Mouse (Mus musculus): ENCODE results near the gene Aven.
"Not testable (repeated sequence)": the region's sequence is repeated elsewhere in the genome, so short reads cannot be mapped to it uniquely, and the experiment has no call there.

The Aven gene

DNA sequence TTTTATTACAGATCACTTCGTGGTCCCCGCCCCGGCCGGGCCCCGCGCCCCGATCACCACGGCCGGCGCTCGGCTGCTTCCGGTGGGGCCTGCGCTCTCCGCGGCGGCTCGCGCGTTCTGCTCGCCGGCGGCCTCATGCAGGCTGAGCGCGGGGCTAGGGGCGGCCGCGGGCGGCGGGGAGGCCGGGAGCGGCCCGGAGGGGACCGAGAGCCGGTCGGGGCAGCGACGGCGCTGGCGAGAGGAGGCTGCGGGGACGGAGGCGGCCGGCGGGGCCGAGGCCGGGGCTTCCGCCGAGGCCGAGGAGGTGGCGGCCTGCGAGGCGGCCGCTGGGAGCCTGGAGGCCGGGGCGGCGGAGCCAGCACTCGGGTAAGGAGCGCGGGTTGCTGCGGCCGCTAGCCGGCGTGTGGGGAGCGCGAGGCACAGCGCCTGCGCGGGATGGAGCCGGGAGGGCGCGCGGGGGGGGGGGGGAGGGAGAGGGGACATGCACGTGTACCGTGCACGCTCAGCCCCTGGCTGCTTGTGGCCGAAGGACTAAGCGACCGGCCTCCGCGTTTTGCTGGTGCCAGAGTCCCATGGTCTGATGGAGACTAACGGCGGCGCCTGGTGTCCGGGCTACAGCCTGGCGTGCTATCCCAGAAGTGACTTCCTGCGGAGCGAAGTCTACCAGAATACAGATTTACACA, at the start of gene Aven:
Gene Aven (plus strand): TSS at position 109 of the 683 bp plus-strand sequence.
- peak; percentile 93 to 94 for DNase-seq

DNA sequence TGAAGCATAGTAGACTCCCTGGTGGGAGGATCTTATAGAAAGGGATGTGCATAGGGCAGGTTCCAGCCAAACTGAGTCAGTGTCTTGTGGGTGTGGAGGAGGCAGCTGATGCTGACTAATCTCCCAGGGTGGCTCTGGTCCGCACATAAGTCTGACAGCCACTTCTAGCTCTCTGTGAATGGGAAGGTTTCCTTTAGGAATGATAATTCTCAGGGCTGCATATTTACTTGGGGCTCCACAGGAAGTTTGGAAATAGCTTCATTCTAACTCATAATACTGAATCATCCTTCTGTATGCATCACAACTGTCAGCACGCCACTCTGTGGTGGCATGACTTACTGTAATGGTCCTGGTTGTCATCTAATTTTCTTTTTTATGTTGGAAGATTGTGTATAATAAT, 49.3 kb upstream of the Aven start:
- DNase-seq, result no peak

GRCm38 (mm10) chr2:112445511-112445910, 47.3 kb upstream of the Aven start:
- DNase-seq, result no peak

DNA sequence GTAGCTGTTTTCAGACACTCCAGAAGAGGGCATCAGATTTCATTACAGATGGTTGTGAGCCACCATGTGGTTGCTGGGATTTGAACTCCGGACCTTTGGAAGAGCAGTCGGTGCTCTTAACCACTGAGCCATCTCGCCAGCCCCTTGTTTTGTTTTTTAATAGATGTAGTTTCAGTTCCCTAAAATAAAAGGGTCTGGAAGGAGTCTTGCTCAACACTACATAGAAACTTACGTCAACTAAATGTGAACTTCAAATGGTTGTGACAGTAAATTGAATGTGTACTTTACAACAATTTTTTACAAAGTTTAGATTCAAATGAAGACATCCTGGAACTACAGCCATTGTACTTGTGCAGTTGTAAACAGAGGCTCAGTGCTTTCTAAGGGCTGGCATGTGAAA, 44.7 kb upstream of the Aven start:
- not testable (repeated sequence) for DNase-seq

DNA sequence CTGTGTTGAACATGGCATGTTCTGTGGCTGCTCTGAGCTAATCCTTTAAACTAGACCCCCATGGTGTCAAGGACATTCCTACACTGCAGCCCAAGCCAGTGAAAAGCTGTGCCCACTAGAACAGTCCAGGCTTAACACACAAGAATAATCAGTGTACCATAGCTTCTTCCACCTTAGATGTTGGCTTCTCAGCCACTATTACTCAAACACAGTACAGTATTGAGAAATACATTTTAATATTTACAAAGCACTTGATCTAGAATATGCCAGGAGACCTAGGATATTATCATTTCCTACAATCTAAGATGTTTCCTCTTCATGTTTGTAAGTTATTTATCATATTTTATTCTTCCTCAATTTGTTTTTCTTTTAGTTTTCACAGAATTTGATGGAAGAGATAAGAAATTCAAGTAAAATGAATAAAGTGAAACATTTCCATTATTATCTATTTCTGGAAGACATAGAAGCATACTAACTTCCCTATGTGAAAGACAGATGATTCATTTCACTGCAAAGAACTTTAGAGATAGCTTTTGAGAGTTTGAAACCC, 44.2 kb upstream of the Aven start:
- no peak for DNase-seq

- peak; percentile 19 to 56 for DNase-seq
Observed at GRCm38 (mm10) chr2:112449597-112450296, 43.0 kb upstream of the Aven start.

- not testable (repeated sequence) for DNase-seq
Observed at GRCm38 (mm10) chr2:112452513-112452912, 40.3 kb upstream of the Aven start.

DNA sequence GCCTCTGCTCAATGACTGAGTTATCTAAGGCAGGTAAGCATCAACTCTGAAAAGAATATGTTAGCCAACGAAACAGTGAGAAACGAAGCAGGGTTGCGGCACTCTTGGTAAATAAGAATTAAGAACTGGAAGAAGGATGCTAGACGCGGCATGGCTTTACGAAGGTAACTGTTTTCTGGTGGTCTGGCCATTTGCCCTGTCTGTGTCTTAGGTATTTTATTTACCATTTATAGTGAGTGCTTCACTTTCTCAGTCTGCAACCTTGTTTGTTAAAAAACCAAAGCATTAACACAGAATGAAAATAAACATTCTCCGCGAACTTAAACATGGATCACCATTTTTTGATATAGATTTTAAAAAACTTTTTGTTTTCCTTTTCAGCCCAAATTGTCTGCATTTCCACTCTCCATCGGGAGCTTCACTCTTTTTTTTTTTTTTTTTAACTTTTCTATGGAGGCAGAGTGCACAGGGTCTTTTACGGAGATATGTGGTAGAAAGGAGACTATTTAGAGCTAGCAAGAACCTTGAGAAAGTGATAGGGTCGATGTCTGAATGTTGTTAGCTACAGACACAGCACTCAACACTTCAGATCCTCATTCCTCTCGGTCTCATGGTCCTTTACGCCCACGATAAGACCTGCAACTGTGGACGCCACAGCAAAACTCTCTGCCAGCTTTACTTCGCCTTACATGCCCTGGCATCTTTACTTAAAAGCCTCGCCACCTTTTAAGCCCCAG, 38.5 kb upstream of the Aven start:
- no peak for DNase-seq

DNA sequence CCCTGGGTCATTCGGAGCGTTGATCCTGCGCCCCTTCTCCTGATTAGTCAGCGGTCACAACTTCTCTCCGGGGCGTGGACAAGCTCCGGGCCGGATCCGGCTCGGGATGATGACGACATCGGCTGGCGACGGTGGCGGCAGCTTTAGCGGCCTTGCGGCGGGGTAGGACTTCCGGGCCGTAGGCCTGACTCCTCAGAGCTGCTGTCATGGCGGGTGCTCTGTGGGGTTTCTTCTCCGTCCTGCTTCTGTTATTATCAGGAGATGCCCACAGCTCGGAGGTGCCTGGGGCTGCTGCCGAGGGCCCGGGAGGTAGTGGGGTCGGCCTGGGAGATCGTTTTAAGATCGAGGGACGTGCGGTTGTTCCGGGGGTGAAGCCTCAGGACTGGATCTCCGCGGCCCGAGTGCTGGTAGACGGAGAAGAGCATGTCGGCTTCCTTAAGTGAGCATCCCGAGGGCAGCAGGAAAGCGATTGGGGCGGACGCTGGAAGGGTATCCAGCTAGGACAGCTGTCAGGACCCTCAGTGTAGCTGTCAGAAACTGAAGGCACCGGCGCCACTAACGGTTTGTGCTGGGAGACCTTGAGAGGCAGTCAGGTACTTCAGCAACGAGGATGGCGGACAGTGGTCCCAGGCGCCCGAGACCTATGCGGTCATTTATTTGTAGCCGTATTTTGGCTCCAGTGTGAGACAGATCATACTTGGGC, 37.8 kb upstream of the Aven start, which contains the start of gene Emc7:
Gene Emc7 (plus strand): TSS at position 136 of the 703 bp plus-strand sequence.
- peak; percentile 99 to 100 for DNase-seq

DNA sequence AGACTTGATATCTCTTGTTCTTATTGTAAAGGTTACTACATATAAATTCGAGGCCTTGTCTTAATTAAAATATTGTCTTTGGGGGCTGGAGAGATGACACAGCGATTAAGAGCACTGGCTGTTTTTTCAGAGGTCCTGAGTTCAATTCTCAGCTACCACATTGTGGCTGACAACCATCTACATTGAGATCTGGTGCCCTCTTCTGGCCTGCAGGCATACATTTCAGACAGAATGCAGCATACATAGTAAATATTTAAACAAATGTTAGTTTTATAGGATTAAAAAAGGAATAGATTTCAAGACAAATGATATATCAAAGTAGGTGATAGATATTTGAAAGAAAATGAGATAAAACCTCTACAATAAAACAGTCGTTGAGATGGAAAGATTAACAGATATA, 32.2 kb upstream of the Aven start:
- DNase-seq, result no peak

- DNase-seq, result no peak
Observed at GRCm38 (mm10) chr2:112469542-112469941, 23.2 kb upstream of the Aven start.

GRCm38 (mm10) chr2:112470961-112471381, 21.8 kb upstream of the Aven start:
- DNase-seq, result no peak

GRCm38 (mm10) chr2:112472076-112472475, 20.7 kb upstream of the Aven start:
- peak in 1 of 2 experiments; percentile 33 for DNase-seq

DNA sequence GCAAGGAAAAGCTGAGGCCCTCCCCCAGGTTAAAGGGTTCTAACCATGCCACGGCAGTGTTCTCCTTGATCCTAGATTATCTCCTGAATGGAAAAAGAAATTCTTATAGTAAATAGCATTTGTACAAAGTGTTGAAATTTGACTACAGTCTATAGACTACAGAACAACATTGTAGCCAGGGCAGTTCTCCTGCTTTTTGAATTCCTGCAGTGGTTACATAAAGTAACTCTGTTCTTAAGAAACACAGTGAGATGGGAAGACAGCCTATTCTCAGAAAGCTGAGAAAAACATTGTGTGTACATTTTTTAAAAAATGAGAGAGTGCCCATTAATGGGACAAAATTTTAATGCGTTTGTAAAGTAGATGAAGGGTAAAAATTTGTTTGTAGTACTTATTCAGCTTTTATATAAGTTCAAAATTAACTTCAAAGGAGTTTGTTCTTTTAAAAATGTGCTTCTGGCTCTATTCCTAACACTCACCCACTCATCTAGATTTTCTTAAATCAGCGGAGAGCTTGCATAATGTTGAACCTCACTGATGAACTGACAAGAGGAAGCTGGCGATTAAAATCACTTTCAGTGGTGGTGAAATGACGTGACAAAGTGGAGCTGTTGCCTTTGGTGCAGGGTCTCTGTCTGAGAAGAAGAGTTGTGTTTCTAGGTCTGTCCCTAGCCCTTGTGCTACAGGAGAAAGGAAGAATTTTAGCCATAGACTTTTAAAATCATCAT, 17.6 kb upstream of the Aven start:
- no peak for DNase-seq

DNA sequence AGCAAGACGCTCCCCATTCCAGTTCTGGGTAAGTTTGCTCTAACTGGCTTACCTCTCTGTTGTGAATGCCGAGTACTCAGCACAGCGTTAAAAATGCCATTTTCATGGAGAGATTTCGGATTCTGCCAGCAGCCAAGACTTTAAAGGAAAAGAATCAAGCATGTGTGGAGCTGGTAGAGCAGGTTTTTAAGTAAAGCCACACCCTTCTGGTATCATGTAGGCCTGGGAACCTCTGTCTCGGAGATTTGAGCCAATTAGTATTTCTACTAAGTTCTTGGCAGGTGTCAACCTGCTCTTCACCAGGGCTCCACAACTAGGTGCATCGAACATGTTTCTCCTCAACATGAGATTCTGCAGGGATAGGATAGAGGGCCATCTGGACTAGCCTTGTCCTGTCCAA, 16.2 kb upstream of the Aven start:
- DNase-seq, result no peak

GRCm38 (mm10) chr2:112480669-112481068, 12.1 kb upstream of the Aven start, which contains the start of gene Chrm5:
Gene Chrm5, minus strand, starts transcription at chr2:112480769.
- no peak for DNase-seq

- peak; percentile 17 to 59 for DNase-seq
Observed at GRCm38 (mm10) chr2:112481564-112481963, 11.2 kb upstream of the Aven start.

- DNase-seq, result no peak
Observed at GRCm38 (mm10) chr2:112482533-112483333, 10.0 kb upstream of the Aven start.

GRCm38 (mm10) chr2:112483334-112483651, 9.5 kb upstream of the Aven start:
- no peak for DNase-seq

GRCm38 (mm10) chr2:112484886-112485285, 7.9 kb upstream of the Aven start:
- DNase-seq, result no peak

Measured in cerebellum, postnatal 25 days (tissue).